In the genomic region with DNA sequence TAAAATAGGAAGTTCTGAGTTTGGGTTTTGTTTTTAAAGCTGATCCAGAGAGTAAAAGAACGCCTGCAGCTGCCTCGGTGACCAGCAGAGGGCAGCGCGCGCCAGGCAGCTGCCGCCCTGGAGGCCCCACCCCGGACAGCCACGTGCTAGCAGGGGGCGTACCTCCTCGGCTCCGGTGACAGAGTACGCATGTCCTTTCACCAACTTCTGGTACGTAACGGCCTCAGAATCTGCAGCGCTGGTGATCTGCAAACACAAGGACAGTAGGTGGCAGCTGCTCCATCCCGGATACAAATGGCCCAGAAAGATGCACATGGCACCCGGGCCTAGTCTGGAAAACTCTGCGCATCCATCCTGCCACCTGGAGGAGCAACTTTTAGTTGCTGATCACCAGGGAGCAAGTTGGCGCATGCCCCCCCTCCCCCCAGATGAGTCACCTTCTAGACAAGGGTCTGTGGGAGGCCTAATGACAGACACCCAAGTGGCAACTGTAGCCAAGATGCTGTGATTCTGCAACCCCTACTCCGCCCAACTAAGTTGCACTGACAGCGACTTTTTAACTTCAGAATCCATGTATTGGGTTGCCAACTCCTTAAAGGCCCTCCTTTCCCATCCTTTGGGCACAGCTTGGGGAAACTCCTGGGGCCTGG, we compare ENCODE assay signal across 8 mouse cellular contexts. TPM values are rescaled to one million over a fixed set of nuclear protein-coding genes. Genes with fewer than 3 reads are reported as not detected.
A peak's percentile ranks its signal among the peaks of the same experiment; 100 is the strongest.
DNase-seq lines count a peak whose midpoint lies in the region; ATAC-seq lines count a peak whose summit lies in the region.

No protein-coding gene starts in this region.

- peaks cover 65% of the 10 kb centered on the region for H3K36me3 ChIP-seq in hindbrain, embryonic 10.5 days
- peaks cover 26% of the 10 kb centered on the region for H3K36me3 ChIP-seq in lung, embryonic 16.5 days (ENCODE audit: control insufficient read depth, insufficient read depth, low read length)

- peaks cover 24% of the 10 kb centered on the region for H3K4me1 ChIP-seq in hindbrain, embryonic 10.5 days (replicated peaks)
- peaks cover 12% of the 10 kb centered on the region for H3K4me1 ChIP-seq in lung, embryonic 16.5 days (replicated peaks; ENCODE audit: control insufficient read depth, insufficient read depth, low read length)

- peak overlapping the region; percentile 38 for H3K4me3 ChIP-seq in hindbrain, embryonic 10.5 days
- H3K4me3 ChIP-seq in lung, embryonic 16.5 days (ENCODE audit: low read length) = no peak overlapping the region; the same call in 1 of the 2 replicates

- ATAC-seq in lung, embryonic 16.5 days (ENCODE audit: low read depth) = peak; percentile 97

- no peaks in the 10 kb centered on the region for H3K9me3 ChIP-seq in hindbrain, embryonic 10.5 days
- no peaks in the 10 kb centered on the region for H3K9me3 ChIP-seq in lung, embryonic 16.5 days (ENCODE audit: control insufficient read depth, low read length)

- 10% methylated on average over 21 of the region's 21 CpGs for WGBS in hindbrain, embryonic 10.5 days
- WGBS in lung, embryonic 16.5 days = 9% methylated on average over 21 of the region's 21 CpGs

- H3K27ac ChIP-seq in hindbrain, embryonic 10.5 days = peak overlapping the region; percentile 54; the same call in 1 of the 2 replicates
- peak overlapping the region; percentile 1; the same call in 1 of the 2 replicates for H3K27ac ChIP-seq in lung, embryonic 16.5 days (ENCODE audit: low read length)

- no peaks in the 10 kb centered on the region for H3K27me3 ChIP-seq in hindbrain, embryonic 10.5 days (ENCODE audit: insufficient read depth, poor library complexity, severe bottlenecking)
- H3K27me3 ChIP-seq in lung, embryonic 16.5 days (ENCODE audit: control insufficient read depth, insufficient read depth, low read depth, low read length) = no peaks in the 10 kb centered on the region

- H3K4me2 ChIP-seq in lung, embryonic 16.5 days (ENCODE audit: low read depth, low read length) = peak overlapping the region; percentile 27; the same call in 1 of the 2 replicates

- no peak overlapping the region for H3K9ac ChIP-seq in lung, embryonic 16.5 days (ENCODE audit: low read length)

- peak; percentile 95 for DNase-seq in NIH3T3 (ENCODE audit: low read depth)
- peak; percentile 92 for DNase-seq in cerebellum, adult 9-11 months
- peak; percentile 92 to 96 for DNase-seq in frontal cortex, adult 2 months (ENCODE audit: extremely low spot score in 1 of 2, low spot score in 1 of 2)
- peak; percentile 88 for DNase-seq in hindbrain, embryonic 10.5 days (ENCODE audit: low spot score)
- peak; percentile 96 for DNase-seq in layer of hippocampus, adult 9-11 months
- DNase-seq in ovary, postnatal 10 days (ENCODE audit: low spot score) = peak; percentile 75
- DNase-seq in thymus, postnatal 0 days (ENCODE audit: low spot score) = peak; percentile 93

RNA-seq across cellular contexts. Expression of a gene that starts 27.5 kb away (rescaled TPM):
- 73.0 and 73.1 TPM in 2 replicates for polyA plus RNA-seq in frontal cortex, adult 2 months (2012; rRNA removed)
- 91.3 and 105 TPM in 2 replicates for polyA plus RNA-seq in hindbrain, embryonic 10.5 days (2016; fragmentation: Nextera tagmentation; extraction: Ambion mirVana)
- polyA plus RNA-seq in lung, embryonic 16.5 days (2015; fragmentation: Nextera tagmentation; extraction: Ambion mirVana) = 127 and 136 TPM in 2 replicates
- 48.7 and 50.6 TPM in 2 replicates for polyA plus RNA-seq in thymus, postnatal 0 days (2015; fragmentation: Nextera tagmentation; extraction: Ambion mirVana)
